Mouse (Mus musculus): ENCODE measurements around the gene Gpalpp1.

Gene Gpalpp1

DNA sequence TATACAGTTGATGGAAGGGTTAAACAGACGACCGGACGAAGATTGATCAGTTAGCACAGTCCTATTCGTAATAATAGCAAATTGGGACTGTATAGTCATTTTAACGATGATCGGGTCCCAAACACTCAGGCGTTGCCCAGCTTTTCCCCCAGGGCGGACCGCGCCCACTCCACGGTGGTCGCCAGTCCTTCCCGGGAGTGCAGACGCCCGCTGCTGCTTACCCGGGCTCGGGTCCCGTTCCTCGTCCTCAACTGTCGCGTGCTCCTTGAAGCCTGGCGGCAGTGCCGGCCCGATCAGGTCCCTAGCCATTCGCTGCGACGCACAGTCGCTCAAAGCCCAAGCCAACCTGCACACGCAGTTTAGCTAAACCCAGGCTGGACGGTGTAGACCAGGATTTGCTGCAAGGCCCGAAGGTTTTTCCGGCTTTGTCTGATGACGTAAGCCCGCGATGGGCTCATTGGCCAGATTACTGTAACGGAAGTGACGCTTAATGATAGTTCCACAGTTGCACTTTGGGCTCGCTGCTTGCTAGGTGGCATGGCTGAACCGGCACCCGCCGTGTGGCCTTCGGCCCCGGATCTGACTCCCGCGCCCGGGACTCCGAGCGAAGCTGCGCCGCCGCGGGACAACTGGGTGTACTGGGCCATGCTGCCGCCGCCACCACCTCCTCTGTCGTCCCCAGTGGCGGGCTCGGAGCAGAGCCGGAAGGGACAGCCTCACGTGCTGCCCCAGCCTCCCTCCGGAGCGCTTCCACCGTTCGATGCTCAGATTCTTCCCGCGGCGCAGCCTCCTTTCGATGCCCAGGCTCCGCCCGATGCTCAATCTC, at the start of gene Gpalpp1, which contains the start of gene Nufip1:
TSS of gene Gpalpp1 (minus strand) at position 365 of the 826 bp plus-strand sequence.
TSS of gene Nufip1 (plus strand) at position 496 of the 826 bp plus-strand sequence.
- DNase-seq (ENCODE audit: low spot score) = peak; percentile 91

DNA sequence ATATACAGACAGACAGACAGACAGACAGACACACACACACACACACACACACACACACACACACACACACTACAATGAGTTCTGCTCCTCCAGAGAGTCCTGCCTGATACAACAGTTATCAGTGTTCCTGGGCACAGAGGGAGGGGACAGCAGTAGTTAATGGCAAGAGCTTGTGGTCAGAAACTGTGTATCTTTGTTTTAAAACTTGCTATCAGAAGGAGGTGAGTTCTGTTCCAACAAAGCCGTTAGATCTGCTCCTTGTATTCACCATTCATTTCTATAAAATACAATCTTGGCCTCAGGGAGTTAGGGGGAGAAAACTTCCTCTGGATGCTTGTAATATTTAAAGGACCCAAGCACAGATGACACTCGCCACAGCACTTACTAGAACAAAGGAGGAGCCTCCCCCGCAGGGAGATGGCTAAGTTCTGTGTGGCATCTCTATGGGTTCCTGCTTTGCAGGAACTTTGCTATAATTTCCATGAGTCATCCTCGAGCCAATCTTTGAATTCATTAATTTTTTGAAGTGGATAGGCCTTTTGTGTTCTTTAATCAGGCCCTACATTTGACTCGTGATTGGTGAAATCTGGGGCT, 47.7 kb upstream of the Gpalpp1 start:
- no peak for DNase-seq (ENCODE audit: low spot score)

GRCm38 (mm10) chr14:76153828-76154227, 43.3 kb upstream of the Gpalpp1 start:
- no peak for DNase-seq (ENCODE audit: low spot score)

GRCm38 (mm10) chr14:76153003-76153675, 42.6 kb upstream of the Gpalpp1 start:
- no peak for DNase-seq (ENCODE audit: low spot score)

DNA sequence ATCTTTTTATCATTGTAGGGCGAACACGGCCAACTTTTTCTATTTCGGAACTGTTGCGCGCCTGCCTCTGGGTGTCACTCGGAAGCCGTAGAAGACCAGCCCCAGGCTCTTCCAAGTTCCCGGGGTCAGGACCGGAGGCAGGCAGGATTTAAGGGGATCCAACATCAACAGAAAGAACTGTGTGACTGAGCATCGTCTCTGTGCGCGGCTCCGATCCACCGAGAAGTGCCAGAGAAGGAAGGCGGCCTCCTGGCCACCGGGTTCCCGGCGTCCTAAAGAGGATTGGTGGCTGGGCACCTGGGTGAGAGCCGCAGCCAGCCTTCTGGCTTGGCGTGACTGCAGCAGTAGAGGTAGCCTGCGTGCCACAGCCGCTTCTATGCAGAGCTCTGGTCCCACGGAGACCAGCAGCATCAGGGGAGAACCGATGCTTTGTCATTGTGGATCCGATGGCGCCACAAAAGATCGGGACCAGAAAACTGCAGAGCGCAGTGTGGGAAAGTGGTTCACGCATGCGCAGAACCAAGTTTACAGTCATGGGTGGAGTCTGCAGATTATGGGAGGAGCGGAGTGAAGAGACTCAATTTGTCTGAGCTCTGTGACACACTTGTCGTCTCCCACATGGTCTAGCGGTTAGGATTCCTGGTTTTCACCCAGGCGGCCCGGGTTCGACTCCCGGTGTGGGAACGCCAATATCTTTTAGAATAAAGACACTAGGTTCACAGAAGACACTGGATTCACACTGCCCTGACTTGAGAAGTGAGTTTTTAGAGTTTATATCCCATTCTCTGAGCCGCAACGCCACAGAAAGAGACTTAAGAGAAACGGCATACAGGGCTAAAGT, 41.8 kb upstream of the Gpalpp1 start:
- DNase-seq (ENCODE audit: low spot score) = peak; percentile 90

GRCm38 (mm10) chr14:76151820-76152161, 41.2 kb upstream of the Gpalpp1 start:
- DNase-seq (ENCODE audit: low spot score) = no peak

DNA sequence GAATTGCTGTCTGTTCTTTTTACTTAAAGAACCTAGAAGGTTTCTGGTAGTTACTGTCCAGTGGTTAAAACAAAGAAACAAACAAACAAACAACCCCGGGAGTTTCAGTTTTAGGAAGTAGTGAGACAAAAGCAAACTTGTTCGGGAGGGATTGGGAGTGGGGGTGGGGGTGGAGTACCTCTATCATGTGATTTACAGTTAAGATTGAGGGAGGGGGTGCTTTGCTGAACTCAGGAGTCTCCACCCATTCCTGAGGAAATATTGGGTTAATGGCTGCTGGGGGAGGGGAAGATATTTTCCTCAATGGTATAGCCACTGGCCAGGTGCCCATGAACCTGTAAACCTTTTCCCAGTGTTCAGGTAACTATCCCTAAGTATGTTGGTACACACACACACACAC, 40.5 kb upstream of the Gpalpp1 start:
- DNase-seq (ENCODE audit: low spot score) = no peak

DNA sequence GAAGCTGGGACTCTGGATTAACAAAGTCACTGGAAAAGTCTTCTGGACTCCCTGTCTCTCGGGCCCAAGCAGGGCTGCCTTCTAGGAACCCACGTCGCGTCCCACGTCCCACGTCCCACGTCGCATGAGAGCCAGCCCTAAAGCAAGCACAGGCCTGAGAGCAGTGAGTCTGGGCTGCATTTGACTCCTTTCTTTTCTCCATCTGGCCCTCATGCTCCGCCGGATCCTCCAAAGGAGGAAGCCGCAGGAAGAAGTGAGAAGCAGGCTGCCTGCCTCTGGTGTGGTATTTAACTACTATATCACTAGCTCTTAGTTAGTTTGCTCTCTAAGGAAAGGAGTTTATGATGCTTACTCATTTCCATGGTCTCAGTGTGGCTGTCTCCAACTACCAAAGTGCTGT, 39.9 kb upstream of the Gpalpp1 start:
- no peak for DNase-seq (ENCODE audit: low spot score)

DNA sequence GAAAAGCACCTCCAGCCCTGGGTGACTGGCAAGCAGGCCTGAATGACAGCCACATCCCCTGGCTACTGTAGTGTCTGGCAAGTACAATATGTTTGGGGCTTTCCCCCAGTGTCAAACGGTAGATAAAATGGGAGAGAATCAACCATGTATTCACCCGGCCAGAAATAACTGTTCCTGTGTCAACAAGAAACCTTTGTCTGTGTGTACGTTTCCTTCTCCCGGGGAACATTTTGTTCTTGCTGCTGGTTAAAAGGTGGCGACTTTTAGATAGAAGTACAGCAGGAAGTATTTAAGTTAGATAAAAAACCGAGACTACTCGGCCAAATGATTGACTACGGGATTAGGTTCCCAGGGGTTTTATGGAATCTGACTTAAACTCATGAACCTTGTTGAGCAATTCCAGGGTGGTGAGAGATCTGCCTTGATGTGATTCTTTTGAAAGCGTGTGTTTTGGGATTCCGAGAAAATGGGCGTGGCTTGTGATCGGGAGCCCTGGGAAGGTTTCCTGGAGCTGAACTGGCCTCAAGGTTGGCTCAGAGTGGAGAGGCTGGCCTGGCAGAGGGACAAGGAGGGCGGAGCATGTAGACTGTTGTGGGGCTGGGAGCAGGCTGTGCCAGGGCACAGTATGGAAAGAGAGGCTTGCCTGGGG, 39.1 kb upstream of the Gpalpp1 start:
- no peak for DNase-seq (ENCODE audit: low spot score)

DNA sequence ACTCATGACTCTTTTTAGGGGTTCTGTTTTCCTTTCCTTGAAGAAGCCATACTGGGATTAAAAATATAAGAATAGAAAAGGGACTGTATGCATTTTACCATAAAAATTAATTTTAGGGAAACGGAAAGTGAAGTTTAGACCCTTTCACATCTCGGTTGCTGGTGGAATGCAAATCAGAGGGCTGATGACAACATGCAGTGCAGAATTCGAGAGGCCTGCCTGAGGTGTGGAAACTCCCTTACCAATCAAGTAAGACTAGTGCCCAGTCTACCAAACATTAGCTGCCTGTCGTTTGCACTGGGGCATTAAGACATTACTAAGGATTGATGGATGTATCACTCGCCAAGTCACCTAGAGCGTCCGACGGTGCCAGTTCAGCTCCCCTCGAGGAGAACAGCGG, 37.7 kb upstream of the Gpalpp1 start:
- DNase-seq (ENCODE audit: low spot score) = no peak

DNA sequence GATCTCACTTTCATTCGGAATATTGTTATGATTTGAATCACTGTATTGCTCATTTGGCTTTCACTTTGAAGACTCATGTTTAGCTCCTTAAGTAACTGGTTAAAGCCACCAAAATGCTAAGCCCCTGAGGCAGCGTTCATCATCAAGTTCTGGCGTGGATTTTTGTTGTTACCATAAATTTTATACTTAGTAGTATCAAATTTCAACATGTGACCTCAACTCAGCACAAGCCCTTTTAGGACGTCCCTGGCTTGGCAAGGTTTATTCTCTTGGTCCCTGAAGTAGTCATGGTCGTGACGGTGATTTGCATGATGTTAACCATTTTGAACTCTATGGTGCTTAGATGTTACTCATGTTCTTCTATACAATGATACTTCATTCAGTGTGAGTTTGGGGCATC, 36.5 kb upstream of the Gpalpp1 start:
- DNase-seq (ENCODE audit: low spot score) = no peak

- DNase-seq (ENCODE audit: low spot score) = no peak
Measured at GRCm38 (mm10) chr14:76145868-76146267, 35.3 kb upstream of the Gpalpp1 start.

DNA sequence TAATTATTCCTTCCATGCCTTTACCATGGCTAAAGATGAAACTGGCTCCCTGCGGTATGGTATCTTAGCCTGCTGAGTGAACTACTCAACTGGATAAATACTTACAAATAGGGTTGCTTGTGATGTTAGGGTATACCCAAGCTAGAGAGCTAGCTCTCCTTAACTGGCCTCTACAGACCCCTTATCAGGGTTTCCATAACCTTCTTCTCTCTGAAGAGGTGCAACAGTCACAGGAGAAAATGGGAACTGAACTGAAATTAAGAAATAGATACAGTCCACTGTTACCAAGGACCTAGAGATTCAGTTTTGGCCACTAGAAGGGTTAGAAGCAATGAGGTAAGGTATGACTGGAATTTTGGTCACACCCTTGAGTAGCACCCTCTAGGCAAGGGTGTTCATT, 34.7 kb upstream of the Gpalpp1 start:
- DNase-seq (ENCODE audit: low spot score) = no peak

DNA sequence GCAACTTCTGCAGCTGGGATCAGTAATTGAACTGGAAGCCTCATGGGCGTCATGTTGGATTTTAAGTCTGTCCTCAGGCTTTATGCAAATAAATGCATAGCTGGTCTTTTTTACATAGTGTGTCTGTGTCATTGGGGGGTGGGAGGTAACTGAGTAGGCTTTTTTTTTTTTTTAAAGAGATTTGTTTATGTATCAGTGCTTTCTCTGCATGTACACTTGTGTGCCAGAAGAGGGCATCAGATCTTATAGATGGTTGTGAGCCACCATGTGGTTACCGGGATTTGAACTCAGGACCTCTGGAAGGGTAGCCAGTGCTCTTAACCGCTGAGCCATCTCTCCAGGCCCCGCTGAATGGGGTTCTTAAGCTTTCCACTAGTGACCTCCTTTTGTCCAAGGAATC, 24.4 kb upstream of the Gpalpp1 start:
- DNase-seq (ENCODE audit: low spot score) = no peak

GRCm38 (mm10) chr14:76128174-76128573, 17.6 kb upstream of the Gpalpp1 start:
- DNase-seq (ENCODE audit: low spot score) = no peak

- DNase-seq (ENCODE audit: low spot score) = no peak
Measured at GRCm38 (mm10) chr14:76127311-76127710, 16.8 kb upstream of the Gpalpp1 start.

DNA sequence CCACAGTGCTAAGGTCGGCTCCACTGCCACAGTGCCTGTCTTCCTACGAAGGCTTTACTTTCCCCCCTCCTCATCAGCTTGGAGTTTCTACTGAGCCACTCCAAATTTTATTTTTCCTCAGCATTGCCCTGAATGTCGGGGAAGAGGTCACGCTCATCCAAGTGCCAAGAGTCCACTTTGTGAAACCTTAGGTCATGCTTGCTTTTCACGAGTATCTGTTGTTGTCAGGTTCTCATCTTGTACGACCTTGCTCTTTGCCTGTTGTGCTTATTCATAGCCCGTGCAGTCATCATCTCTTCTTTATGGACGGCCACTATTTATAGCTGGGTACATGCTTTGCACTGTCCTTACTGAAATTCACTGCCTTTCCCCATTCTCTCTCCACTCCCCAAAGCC, 12.1 kb upstream of the Gpalpp1 start:
- DNase-seq (ENCODE audit: low spot score) = no peak

GRCm38 (mm10) chr14:76121901-76122662, 11.5 kb upstream of the Gpalpp1 start:
- DNase-seq (ENCODE audit: low spot score) = peak; percentile 16

DNA sequence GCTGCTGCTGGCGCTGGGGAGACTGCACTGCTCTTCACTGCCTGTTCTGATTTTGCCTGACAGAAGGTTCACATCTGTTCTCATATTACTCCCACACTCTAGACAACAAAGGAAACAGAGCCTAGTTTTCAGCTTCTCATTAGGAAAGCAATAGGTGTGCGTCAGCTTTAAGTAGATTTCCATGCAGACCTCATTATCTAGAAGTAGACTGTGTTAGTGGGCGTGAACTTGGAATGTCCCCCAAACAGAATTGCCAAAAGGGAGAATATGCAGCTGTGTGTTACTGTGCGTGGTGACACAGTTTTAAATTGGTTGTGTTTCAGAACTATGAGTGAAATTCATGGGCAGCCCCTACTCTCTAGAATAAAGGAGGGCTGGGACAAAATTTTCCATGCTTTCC, 9.9 kb upstream of the Gpalpp1 start:
- no peak for DNase-seq (ENCODE audit: low spot score)

- DNase-seq (ENCODE audit: low spot score) = no peak
Measured at GRCm38 (mm10) chr14:76118963-76119362, 8.4 kb upstream of the Gpalpp1 start.

DNA sequence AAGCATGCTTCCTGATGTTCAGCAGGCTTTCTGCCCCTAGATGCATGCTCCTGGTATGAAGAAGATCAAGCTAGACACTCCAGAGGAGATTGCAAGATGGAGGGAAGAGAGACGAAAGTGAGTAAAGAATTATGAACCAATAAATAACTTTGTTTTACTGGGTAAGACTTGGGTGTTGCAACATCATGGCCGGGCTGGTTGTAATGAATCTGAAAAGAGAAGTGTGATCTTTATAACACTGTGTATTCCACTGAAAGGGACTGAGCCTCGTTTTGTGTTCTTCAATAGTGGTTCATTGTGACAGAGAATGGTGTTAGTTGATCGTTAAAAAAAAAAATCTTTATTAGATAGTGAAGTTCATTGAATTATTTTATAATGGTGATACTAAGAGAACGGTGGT, 5.2 kb upstream of the Gpalpp1 start:
- no peak for DNase-seq (ENCODE audit: low spot score)

All from T-cell, adult 2 months (primary cell).